Mouse (Mus musculus): ENCODE measurements around the gene Pgap3.

Gene Pgap3

GRCm38 (mm10) chr11:98353651-98354211 lies 46.6 kb downstream of the Pgap3 start:
- peak; percentile 73 for DNase-seq

DNA sequence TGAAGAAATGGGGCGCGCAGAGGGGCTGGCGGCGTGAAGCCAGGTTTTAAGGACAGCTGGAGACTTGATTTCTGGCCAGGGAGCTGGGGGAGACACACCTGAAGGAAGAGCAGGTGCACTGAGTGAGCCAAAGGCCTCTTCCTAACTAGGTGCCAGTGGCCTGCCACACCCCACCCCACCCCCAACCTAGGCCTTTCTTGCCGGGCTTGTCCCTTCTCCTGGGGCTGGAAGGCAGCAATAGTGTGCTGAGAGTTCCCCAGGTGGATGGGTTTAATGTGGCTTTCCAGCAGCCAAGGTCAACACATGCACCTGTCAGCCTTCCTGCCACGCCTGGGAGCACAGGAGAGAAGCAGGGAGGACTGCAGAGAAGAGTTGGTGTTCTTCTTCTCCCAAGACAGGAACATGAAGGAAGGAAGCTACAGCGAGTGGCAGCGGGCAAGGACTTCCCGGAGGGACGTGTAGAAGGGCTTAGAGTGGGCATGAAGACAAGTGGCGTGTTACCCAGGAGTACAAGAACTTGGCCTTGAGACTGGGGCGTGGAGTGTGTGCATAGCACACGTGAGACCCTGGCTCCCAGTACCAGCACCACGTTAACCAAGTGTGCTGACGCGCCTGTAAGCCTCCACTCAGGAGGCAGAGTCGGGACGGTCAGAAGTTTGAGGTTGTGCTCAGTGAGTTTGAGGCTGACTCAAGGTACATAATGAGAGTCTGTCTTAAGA lies 47.9 kb downstream of the Pgap3 start:
- no peak for DNase-seq

GRCm38 (mm10) chr11:98349308-98349707 lies 51.0 kb downstream of the Pgap3 start:
- no peak for DNase-seq

DNA sequence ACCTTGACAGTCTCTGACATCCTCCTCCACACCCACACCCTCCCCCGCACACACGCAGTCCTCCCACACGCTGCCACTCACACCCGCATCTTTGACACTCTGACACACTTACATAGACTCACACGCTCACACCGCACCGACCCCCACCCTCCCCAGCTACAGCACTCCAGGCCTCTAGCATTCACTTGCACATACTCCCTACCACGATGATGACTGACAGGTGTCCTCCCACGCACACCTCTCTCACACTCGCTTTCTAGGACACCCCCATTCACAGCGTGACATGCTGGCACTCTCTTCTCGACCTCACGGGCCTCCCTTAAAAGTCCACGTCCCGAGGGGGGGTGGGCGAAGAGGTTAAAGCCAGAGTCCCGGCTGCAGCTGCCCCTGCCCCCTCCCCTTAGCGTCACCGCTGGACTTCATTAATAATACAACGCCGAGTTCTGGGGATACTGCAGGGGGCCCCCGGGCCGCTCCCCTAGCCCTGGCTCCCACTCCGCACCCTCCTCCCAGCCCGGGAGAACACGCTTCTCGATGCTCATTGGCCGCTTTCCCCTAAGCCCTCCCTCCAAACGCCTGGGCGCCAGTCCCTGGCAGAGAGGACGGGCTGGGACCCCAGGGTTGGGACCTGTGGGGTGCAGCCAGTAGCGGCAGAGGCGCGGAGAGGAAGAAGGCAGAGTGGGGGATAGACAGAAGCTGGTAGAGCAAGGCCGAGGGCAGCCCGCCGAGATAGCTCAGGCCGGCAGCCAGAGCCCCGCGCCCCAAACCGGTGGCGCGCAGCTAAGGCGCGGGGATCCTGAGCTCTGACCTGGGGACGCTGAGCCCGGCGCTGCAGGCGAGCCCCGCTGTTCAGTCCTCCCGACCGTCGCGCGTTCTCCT lies 52.0 kb downstream of the Pgap3 start, which contains the start of gene Ppp1r1b:
TSS of gene Ppp1r1b (plus strand) at position 322 of the 879 bp plus-strand sequence.
- DNase-seq = peak; percentile 88

GRCm38 (mm10) chr11:98347385-98348082 lies 52.8 kb downstream of the Pgap3 start:
- no peak for DNase-seq

DNA sequence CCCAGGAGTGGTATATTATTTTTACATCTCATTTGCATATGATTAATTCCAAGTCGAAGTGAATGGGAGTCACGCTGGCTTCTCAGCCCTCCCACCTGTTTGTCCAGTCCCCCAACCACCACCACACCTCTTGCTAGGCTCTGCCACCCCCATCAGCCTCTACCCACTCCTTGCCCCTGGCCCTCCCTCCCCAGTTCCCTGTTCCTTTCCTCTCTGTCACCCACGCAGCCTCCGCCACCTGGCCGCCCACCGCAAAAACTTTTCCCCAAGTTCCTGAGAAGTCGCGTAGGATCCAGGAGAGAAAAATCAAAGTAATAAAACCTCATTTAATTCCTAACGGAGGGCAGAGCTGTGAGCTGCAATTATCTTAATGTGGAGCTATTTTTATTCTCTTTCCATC lies 54.1 kb downstream of the Pgap3 start:
- peak; percentile 73 for DNase-seq

- DNase-seq = peak; percentile 82
Measured at GRCm38 (mm10) chr11:98345253-98345652, 55.0 kb downstream of the Pgap3 start.

GRCm38 (mm10) chr11:98342000-98342945 lies 58.0 kb downstream of the Pgap3 start:
- peak; percentile 94 for DNase-seq

- no peak for DNase-seq
Measured at GRCm38 (mm10) chr11:98341174-98341573, 59.1 kb downstream of the Pgap3 start.

GRCm38 (mm10) chr11:98340597-98340996 lies 59.7 kb downstream of the Pgap3 start:
- DNase-seq = no peak

- no peak for DNase-seq
Measured at GRCm38 (mm10) chr11:98339679-98340287, 60.5 kb downstream of the Pgap3 start.

- no peak for DNase-seq
Measured at GRCm38 (mm10) chr11:98339071-98339501, 61.2 kb downstream of the Pgap3 start.

Data from right cerebral cortex, adult 18-20 months (tissue).